Mouse (Mus musculus) bone marrow, adult 2 months (tissue): ENCODE measurements around the gene Chst4. TPM values are rescaled to one million over a fixed set of nuclear protein-coding genes. Genes with fewer than 3 reads are reported as not detected.

ENCODE experiments used
- H3K27ac ChIP-seq: fragments of 200-500 bp; 2 replicates; pipeline ENCODE4 v1.5.1; 2012; ENCODE audit warnings: low read depth, mild to moderate bottlenecking, control low read depth, inconsistent platforms, low read length; ENCODE audit not compliant: control insufficient read depth, poor library complexity, insufficient read depth
- H3K4me1 ChIP-seq: fragments of 200-500 bp; 2 replicates; pipeline ENCODE4 v1.6.1; 2011; ENCODE audit warnings: low read length; ENCODE audit not compliant: control insufficient read depth, insufficient read depth
- H3K4me3 ChIP-seq: fragments of 200-500 bp; replicated peaks from 2 replicates; pipeline ENCODE3; 2011; ENCODE audit warnings: mild to moderate bottlenecking, low read depth, low read length, control low read depth; ENCODE audit not compliant: control insufficient read depth
- CTCF ChIP-seq: fragments of 200-500 bp; IDR thresholded peaks from 2 replicates; pipeline ENCODE4 v1.5.1; 2011; ENCODE audit warnings: low read length, control low read depth; ENCODE audit not compliant: control insufficient read depth, insufficient read depth
- POLR2A ChIP-seq: fragments of 200-500 bp; IDR thresholded peaks from 2 replicates; pipeline ENCODE4 v1.6.1; 2011; ENCODE audit warnings: low read depth, mild to moderate bottlenecking, control low read depth, low read length, borderline replicate concordance; ENCODE audit not compliant: control insufficient read depth
- WGBS: fragments of 180-500 bp; shearing (Covaris S2); methylation state at CpG from one replicate; pipeline ENCODE4 v1.1.7; 2018; 5-methylcytosine and 5-hydroxymethylcytosine counted together
- polyA plus RNA-seq: library from polyadenylated mRNA; stranded (reverse); fragments of >200 nt; gene quantifications from 2 replicates; pipeline ENCODE4 v1.2.4, GENCODE M21; 2011; ENCODE audit warnings: low replicate concordance; ENCODE audit not compliant: missing spikeins, insufficient read depth, insufficient read length

The Chst4 gene
- not detected in 2 replicates for polyA plus RNA-seq

- H3K27ac ChIP-seq, result no peak within 1 kb of the TSS
- TF ChIP-seq POLR2A, result no peak
- TF ChIP-seq CTCF, result no peak
- no peak within 1 kb of the TSS for H3K4me3 ChIP-seq
- H3K4me1 ChIP-seq, result no peaks in the 10 kb centered on the region
- 79% methylated on average over 5 of the region's 5 CpGs for WGBS
These were observed at the start of gene Chst4 for GRCm38 (mm10) chr8:110039659-110040058. Gene Chst4 (minus strand): TSS chr8:110039740.

- H3K4me1 ChIP-seq, result no peaks in the 10 kb centered on the region
- no peak for TF ChIP-seq POLR2A
- TF ChIP-seq CTCF, result no peak
- 79% methylated on average over 11 of the region's 11 CpGs for WGBS
- H3K27ac ChIP-seq, result no peak overlapping the region
- no peak overlapping the region for H3K4me3 ChIP-seq
These were observed 43.0 kb upstream of the Chst4 start for GRCm38 (mm10) chr8:110082416-110083105.

- 11% methylated on average over 54 of the region's 54 CpGs for WGBS
- H3K4me3 ChIP-seq, result peak within 1 kb of the TSS; percentile 42
- no peak for TF ChIP-seq CTCF
- no peak within 1 kb of the TSS for H3K27ac ChIP-seq
- no peaks in the 10 kb centered on the region for H3K4me1 ChIP-seq
These were observed 40.0 kb upstream of the Chst4 start, which contains the start of gene Zfp612 for GRCm38 (mm10) chr8:110079282-110080221. Gene Zfp612 (plus strand): TSS chr8:110079746.

GRCm38 (mm10) chr8:110074496-110074895 lies 35.0 kb upstream of the Chst4 start:
- Histone ChIP-seq H3K4me3 (no peak overlapping the region), H3K4me1 (no peaks in the 10 kb centered on the region), H3K27ac (no peak overlapping the region)
- TF ChIP-seq CTCF (no peak), POLR2A (no peak)
- 75% methylated on average over 8 of the region's 8 CpGs for WGBS

GRCm38 (mm10) chr8:110071600-110071999 lies 32.1 kb upstream of the Chst4 start:
- no peaks in the 10 kb centered on the region for H3K4me1 ChIP-seq
- no peak overlapping the region for H3K27ac ChIP-seq
- no peak for TF ChIP-seq POLR2A
- peak; percentile 78 for TF ChIP-seq CTCF
- H3K4me3 ChIP-seq, result no peak overlapping the region
- whole genome bisulfite sequencing, result 19% methylated on average over 9 of the region's 9 CpGs

- Histone ChIP-seq H3K4me3 (no peak overlapping the region), H3K27ac (no peak overlapping the region), H3K4me1 (no peaks in the 10 kb centered on the region)
- no peak for TF ChIP-seq CTCF
- TF ChIP-seq POLR2A, result no peak
- WGBS, result 80% methylated on average over 4 of the region's 4 CpGs
These were observed 30.2 kb upstream of the Chst4 start for GRCm38 (mm10) chr8:110069706-110070105.

- H3K27ac ChIP-seq, result no peak overlapping the region
- WGBS, result 74% methylated on average over 4 of the region's 4 CpGs
- TF ChIP-seq CTCF, result no peak
- TF ChIP-seq POLR2A, result no peak
- H3K4me3 ChIP-seq, result no peak overlapping the region
- no peaks in the 10 kb centered on the region for H3K4me1 ChIP-seq
These were observed 26.1 kb upstream of the Chst4 start for GRCm38 (mm10) chr8:110065676-110066075.
